Mouse (Mus musculus) kidney, postnatal 0 days (tissue): ENCODE data around the gene Apod. TPM values are rescaled to one million over a fixed set of nuclear protein-coding genes. Genes with fewer than 3 reads are reported as not detected.

Experiments
- ATAC-seq: fragments of 200-750 bp; cut with Nextera tagmentation; replicated peaks from 2 replicates; pipeline ENCODE4 v1.8.0; 2017; ENCODE audit warnings: low read depth, moderate number of reproducible peaks, moderate TSS enrichment, moderate library complexity; ENCODE audit not compliant: low FRiP score
- DNase-seq: peaks from one replicate; pipeline ENCODE4 v3.0.0-alpha.2; 2016; ENCODE audit warnings: low spot score
- H3K27ac ChIP-seq: fragments of 300-500 bp; sonication (generic); 2 replicates; pipeline ENCODE4 v1.5.1; 2014; ENCODE audit warnings: mild to moderate bottlenecking
- H3K27me3 ChIP-seq: fragments of 300-500 bp; sonication (generic); 2 replicates; pipeline ENCODE4 v1.6.1; 2014; ENCODE audit warnings: low read length, mixed read lengths; ENCODE audit not compliant: insufficient read depth
- H3K36me3 ChIP-seq: fragments of 300-500 bp; sonication (generic); 2 replicates; pipeline ENCODE4 v1.6.1; 2014; ENCODE audit warnings: low read length, mixed read lengths; ENCODE audit not compliant: insufficient read depth
- H3K4me1 ChIP-seq: fragments of 300-500 bp; sonication (generic); replicated peaks from 2 replicates; pipeline ENCODE4 v1.6.1; 2014; ENCODE audit warnings: antibody characterized with exemption, low read length, mixed read lengths; ENCODE audit not compliant: insufficient read depth
- H3K4me2 ChIP-seq: fragments of 300-500 bp; sonication (generic); 2 replicates; pipeline ENCODE4 v1.6.1; 2014; ENCODE audit warnings: mild to moderate bottlenecking, low read length, moderate library complexity, mixed read lengths
- H3K4me3 ChIP-seq: fragments of 300-500 bp; sonication (generic); replicated peaks from 2 replicates; pipeline ENCODE4 v1.5.1; 2014; ENCODE audit warnings: low read depth, low read length
- H3K9ac ChIP-seq: fragments of 300-500 bp; sonication (generic); 2 replicates; pipeline ENCODE4 v1.6.1; 2014; ENCODE audit warnings: low read depth, low read length
- H3K9me3 ChIP-seq: fragments of 300-500 bp; sonication (generic); replicated peaks from 2 replicates; pipeline ENCODE4 v1.6.1; 2016; ENCODE audit warnings: low read length, inconsistent platforms, mixed read lengths
- CTCF ChIP-seq: IDR thresholded peaks from 2 replicates; pipeline ENCODE4 v1.5.1; 2016; ENCODE audit warnings: antibody characterized with exemption, low read depth, mild to moderate bottlenecking, moderate library complexity
- WGBS: fragments of 180-500 bp; shearing (Covaris S2); extraction: QIAGEN DNeasy Blood & Tissue Kit; methylation state at CpG from one replicate; pipeline ENCODE4 v1.1.7; 2014; 5-methylcytosine and 5-hydroxymethylcytosine counted together
- polyA plus RNA-seq: library from polyadenylated mRNA; unstranded; fragments of >200 nt; fragmentation: Nextera tagmentation; extraction: Ambion mirVana; gene quantifications from 2 replicates; pipeline ENCODE4 v1.2.1, GENCODE M21; 2015

The Apod gene
- polyA plus RNA-seq, 1 experiment from 2014 or later = 1.9 TPM

GRCm38 (mm10) chr16:31354341-31355329, 40.0 kb upstream of the Apod start:
- Histone ChIP-seq H3K4me2 (no peak overlapping the region), H3K4me3 (no peak overlapping the region), H3K27ac (no peak overlapping the region), H3K27me3 (no peaks in the 10 kb centered on the region), H3K9me3 (no peaks in the 10 kb centered on the region), H3K9ac (no peak overlapping the region), H3K4me1 (no peaks in the 10 kb centered on the region), H3K36me3 (no peaks in the 10 kb centered on the region)
- peak; percentile 33; the same call in 1 of the 2 replicates for ATAC-seq
- DNase-seq = peak; percentile 84
- 27% methylated on average over 17 of the region's 17 CpGs for WGBS
- TF ChIP-seq CTCF = peak; percentile 92

- Histone ChIP-seq H3K4me3 (no peak overlapping the region), H3K36me3 (no peaks in the 10 kb centered on the region), H3K27ac (no peak overlapping the region), H3K4me2 (no peak overlapping the region), H3K27me3 (no peaks in the 10 kb centered on the region), H3K9me3 (no peaks in the 10 kb centered on the region), H3K9ac (no peak overlapping the region), H3K4me1 (no peaks in the 10 kb centered on the region)
- DNase-seq (peak; percentile 74), ATAC-seq (no peak)
- WGBS = 60% methylated on average over 4 of the region's 4 CpGs
- peak; percentile 67 for TF ChIP-seq CTCF
Observed at GRCm38 (mm10) chr16:31352996-31353395, 38.4 kb upstream of the Apod start.

GRCm38 (mm10) chr16:31347581-31347980, 33.0 kb upstream of the Apod start:
- Histone ChIP-seq H3K27me3 (no peaks in the 10 kb centered on the region), H3K9ac (no peak overlapping the region), H3K36me3 (no peaks in the 10 kb centered on the region), H3K27ac (no peak overlapping the region), H3K4me1 (no peaks in the 10 kb centered on the region), H3K9me3 (no peaks in the 10 kb centered on the region), H3K4me2 (peak overlapping the region; percentile 41; the same call in 1 of the 2 replicates), H3K4me3 (no peak overlapping the region)
- peak; percentile 90 for DNase-seq
- 8% methylated on average over 14 of the region's 14 CpGs for WGBS
- TF ChIP-seq CTCF = peak; percentile 79
- no peak for ATAC-seq

GRCm38 (mm10) chr16:31342966-31343365, 28.4 kb upstream of the Apod start:
- H3K9ac ChIP-seq = no peak overlapping the region
- no peaks in the 10 kb centered on the region for H3K36me3 ChIP-seq
- no peak overlapping the region for H3K27ac ChIP-seq
- ATAC-seq = no peak
- WGBS = 40% methylated on average over 2 of the region's 2 CpGs
- H3K9me3 ChIP-seq = no peaks in the 10 kb centered on the region
- no peak overlapping the region for H3K4me3 ChIP-seq
- TF ChIP-seq CTCF = no peak
- H3K4me1 ChIP-seq = no peaks in the 10 kb centered on the region
- DNase-seq = no peak
- no peak overlapping the region for H3K4me2 ChIP-seq
- no peaks in the 10 kb centered on the region for H3K27me3 ChIP-seq

GRCm38 (mm10) chr16:31342556-31342955, 27.9 kb upstream of the Apod start:
- H3K9me3 ChIP-seq = no peaks in the 10 kb centered on the region
- TF ChIP-seq CTCF = no peak
- no peak overlapping the region for H3K9ac ChIP-seq
- no peaks in the 10 kb centered on the region for H3K36me3 ChIP-seq
- no peak overlapping the region for H3K4me3 ChIP-seq
- no peak overlapping the region for H3K27ac ChIP-seq
- no peaks in the 10 kb centered on the region for H3K27me3 ChIP-seq
- ATAC-seq (no peak), DNase-seq (no peak)
- 16% methylated on average over 5 of the region's 5 CpGs for WGBS
- H3K4me2 ChIP-seq = no peak overlapping the region
- H3K4me1 ChIP-seq = no peaks in the 10 kb centered on the region

GRCm38 (mm10) chr16:31339332-31339731, 24.7 kb upstream of the Apod start:
- Histone ChIP-seq H3K4me3 (no peak overlapping the region), H3K9ac (no peak overlapping the region), H3K4me1 (no peaks in the 10 kb centered on the region), H3K36me3 (no peaks in the 10 kb centered on the region), H3K27me3 (no peaks in the 10 kb centered on the region), H3K9me3 (no peaks in the 10 kb centered on the region), H3K27ac (no peak overlapping the region), H3K4me2 (no peak overlapping the region)
- no peak for TF ChIP-seq CTCF
- DNase-seq (peak; percentile 32), ATAC-seq (no peak)
- 37% methylated on average over 5 of the region's 5 CpGs for WGBS
